Mouse (Mus musculus) induced T-regulatory cell, adult 2 months (primary cell): ENCODE results near the gene Chst12.

Source experiments
- DNase-seq: peaks from one replicate; pipeline ENCODE4 v3.0.0-alpha.2; 2012; ENCODE audit warnings: low read depth

Chst12 gene

DNA sequence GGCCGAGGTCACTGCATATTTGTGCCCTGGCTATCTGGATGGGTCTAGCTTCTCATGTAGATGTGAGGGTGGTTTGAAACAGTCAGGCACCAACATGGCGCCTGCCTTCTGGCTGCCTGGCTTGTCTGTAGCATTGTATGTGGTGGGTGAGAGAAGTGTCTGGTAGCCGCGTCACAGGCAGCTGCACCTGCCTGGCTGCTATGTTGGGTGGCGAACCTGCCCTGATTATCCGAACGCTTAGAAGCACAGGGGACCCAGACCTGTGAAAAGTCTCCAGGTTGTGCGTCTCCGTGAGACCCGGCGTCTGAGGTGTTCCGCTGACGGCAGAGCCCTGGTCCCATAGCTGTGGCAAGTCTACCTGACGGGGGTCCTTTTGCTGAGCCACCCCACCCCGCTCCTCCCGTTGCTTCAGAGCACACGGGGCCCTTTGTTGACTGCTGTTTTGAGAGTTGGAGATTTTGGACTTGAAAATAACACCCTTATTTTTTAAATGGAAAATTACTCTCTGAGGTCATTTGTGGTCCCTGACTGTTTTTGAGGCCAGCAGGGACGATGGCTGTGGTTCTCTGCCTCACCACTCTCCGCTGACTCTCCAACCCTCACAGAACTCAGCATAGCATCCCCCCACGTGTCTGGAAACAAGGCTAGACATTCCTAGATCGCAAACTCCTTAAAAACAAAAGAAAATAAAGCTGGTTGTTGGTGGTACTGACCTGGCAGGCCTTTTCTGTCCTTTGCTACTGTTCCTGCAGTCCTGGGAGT is 12.0 kb downstream of the Chst12 start:
- DNase-seq, result no peak

DNA sequence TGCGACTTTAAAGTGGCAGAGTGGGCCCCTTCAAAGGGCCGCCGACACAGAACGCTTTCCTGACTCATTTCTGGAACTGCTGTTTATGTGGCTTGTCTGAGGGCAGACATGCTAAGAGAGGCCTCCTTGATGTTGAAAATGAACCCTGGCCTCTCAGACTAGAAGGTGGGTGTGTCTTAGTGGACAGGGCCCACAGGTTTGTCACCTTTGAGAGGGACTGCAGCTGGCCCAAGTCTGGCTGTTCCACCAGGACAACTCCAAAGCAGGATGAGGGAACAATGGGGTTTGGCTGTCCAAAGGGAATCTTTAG is 12.5 kb downstream of the Chst12 start:
- peak; percentile 61 for DNase-seq

DNA sequence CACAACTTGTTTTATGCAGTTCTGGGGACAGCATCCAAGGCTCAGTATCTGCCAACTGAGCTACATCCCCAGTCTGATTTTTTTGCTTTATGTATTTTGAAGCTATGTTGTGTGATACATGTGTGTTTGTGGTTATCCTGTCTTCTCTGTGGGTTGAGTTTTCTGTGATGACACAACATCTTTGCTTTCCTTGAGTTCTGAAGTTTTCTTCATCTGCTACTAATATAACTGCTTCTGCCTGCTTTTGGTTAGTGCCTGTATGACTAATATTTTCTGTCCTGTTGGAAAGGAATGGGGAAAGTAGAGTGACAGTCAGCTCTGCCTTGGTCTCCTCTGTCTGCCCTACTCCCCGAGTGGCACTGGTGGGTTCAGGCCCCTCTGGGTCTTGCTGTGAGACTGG is 15.8 kb downstream of the Chst12 start:
- no peak for DNase-seq

DNA sequence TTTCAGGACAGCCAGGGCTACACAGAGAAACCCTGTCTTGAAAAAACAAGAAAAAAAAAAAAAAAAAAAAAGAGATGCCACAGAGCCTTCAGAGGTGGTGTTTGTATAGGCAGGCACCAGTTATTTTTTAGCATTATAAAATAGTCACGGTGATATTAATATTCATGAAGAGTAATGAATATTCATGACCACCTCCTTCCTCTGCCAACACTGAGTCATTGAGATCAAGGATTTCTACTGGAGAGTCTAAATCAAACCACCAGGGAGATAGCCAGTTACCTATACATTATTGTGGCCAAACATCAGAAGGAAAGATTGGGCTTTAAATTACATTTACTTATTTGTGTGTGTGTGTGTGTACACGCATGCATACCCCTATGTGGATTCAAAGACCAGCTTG is 21.4 kb downstream of the Chst12 start:
- DNase-seq, result no peak

DNA sequence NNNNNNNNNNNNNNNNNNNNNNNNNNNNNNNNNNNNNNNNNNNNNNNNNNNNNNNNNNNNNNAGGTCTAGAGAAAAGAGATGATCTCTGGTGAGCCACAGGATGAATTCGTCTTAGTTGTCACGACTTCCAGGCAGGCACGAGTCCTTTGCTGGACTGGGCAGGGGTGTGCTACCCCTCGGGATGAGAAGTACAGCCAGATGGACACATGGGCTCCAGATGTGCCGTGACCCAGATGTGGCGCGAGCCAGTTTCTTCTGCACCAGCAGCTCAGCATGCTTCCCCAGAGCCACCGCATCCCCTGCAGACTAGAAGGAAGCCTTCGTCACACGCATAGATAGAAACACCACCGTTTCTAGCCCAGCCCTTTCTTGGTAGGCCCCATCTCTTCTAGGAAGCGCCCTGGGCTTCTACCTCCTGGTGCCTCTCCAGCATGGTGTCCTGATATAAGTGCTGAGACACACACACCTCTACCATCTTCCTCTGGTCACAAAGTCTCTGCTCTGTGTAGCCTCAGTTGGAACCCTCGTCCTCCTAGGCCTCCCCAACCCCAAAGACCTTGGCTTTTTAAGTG is 32.8 kb downstream of the Chst12 start:
- DNase-seq, result no peak

DNA sequence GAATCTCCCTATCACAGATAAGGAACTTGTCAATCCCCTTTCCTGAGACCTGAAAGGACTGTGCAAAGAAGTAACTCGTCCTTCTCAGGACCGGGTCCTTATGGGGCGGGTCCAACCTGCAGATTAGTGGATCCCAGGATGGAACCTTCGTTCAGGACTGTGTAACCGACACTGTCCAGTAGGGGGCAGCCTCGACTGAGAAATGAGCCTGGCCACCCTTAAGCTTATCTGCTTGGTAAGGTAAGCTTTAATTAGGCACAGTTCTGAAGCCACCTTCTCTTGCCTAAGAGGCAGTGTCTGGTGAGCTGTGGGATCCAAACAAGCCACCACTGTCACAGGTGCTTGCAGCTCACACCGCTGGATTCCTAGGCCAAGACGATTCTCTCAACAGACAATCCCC is 34.8 kb downstream of the Chst12 start:
- DNase-seq, result peak; percentile 92

DNA sequence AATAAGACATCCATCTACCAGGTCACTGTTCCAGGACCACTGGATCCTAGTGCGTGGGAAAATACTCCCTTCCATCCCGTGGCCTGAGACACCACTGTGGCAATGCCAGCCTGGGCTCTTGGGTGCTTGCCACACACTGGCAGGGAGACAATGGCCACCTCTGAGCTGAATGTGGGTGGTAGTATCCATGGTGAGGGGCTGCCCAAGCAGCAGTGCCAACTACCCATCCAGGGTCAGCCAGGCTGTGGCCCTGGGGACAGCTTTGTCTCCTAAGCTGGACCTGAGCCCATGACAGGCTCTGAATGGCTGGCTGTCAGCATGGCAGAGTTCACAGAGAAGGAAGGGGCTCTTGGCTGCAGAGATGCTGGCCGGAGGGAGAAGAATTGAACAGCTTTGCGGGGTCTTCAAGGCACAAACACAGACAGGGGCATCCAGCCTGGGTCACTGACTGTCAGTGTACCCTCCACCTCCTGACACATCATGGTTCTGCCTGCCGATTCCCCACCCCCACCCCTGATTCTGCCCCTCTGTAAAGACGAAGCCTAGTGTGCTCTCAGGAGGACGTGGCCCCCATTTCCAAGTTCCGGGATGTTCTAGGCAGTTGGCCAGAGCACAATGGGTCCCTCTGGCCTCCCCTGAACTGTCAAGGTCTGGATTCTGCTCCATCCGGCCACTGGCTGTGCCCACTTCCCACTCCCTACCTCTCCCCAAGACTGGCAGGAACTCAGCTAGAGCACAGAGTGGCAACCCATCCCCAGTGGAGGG is 37.6 kb downstream of the Chst12 start:
- no peak for DNase-seq

DNA sequence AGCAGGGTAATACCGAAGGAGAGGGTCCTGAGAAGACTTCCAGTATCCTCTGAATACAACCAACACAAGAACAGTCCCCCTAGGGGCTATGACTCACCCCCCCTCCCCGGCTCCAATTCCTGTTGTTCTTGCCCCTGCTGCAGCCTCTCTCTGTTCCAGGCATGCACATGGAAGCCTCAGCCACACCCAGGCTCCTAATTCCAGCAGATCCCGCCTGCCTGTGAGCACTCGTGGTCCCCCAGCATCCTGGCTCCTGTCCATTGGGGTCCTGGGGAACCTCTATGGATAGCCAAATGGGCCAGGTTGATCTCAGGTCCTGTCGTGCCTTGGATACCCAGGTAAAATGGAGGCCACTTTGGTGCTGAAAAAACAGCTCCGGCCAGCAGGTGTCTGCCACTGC is 40.3 kb downstream of the Chst12 start:
- DNase-seq, result no peak

DNA sequence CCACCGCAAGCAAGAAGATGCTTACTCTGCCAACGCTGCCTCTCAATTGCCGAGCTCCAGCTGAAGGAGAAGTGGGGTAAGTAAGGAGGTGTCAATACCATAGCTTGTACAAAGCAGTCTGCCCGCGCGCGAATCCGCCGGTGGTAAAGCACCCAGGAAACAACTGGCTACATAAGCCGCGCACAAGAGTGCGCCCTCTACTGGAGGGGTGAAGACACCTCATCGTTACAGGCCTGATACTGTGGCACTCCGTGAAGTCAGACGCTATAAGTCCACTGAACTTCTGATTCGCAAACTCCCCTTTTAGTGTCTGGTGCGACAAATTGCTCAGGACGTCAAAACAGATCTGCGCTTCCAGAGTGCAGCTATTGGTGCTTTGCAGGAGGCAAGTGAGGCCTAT is 41.0 kb downstream of the Chst12 start:
- DNase-seq, result no peak

DNA sequence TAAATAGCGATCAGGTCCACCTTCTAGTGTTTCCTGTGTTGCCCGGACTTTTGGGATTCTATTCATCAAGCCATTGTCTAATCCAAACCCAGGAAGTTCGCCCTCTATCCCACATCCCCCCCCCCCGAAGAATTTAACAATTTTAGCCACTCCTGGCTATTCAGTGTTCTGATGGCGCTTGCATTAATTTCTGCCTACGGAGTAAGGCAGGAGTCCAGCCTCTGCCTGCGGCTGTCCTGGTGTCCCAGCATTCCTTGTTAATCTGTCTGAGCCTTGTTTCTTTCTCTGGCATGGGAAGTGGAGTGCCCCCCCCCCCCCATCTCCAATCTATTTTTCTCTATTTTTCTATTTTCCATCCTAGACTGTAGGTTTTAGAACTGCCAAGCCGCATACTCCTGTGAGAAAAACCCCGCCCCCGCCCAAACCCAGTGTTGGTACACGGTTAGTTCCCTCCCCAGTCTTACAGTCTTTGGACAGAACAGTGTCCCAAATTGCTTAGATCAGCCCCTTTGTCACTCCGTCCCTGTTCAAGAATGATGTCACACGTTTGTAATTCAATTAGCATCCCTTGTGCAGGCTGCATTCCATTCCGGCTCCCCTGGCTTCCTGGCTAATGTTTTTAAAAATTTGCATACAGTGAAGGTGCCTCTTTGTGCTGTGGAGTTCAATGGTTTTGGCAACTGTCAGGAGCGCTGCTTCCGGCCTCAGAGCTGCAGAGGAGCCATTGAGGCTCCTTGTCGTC is 44.1 kb downstream of the Chst12 start:
- no peak for DNase-seq

DNA sequence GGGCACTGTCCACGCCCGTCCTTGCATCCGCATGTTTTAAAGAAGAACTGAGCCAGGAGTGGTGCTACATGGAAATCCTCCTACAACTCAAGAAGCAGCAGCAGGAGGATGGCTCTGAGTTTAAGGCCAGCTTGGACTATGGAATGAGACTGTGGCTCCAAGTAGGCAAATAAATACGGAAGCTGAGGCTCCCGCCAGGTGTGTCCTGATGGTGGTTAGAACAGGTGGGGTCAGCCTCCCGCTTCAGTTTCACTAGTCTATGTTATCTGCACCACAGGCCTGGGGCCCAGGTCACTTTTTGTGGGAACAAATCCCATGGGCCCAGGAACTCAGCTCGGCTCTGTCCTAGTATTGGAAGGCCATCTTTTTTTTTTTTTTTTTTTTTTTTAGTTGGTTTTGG is 48.4 kb downstream of the Chst12 start:
- DNase-seq, result no peak

DNA sequence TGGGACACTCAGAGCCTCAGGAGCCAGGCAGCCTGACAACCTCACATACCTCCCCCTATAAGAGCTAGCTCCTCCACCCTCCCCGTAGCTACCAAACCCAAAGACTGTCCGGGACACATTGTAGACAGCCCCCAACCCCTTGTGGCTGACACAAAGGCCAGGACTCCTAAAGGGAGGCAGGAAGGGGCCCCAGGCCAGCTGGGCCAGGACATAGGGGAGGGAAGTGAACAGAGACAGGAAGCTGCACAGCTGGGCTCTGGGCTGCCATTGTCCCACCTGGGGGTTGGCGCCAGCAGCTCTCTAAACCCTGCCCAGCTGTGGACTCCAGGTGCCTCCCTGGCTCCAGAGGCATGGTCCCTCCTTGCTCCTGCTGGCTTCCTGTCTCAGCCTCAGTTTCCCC is 51.5 kb downstream of the Chst12 start:
- no peak for DNase-seq

DNA sequence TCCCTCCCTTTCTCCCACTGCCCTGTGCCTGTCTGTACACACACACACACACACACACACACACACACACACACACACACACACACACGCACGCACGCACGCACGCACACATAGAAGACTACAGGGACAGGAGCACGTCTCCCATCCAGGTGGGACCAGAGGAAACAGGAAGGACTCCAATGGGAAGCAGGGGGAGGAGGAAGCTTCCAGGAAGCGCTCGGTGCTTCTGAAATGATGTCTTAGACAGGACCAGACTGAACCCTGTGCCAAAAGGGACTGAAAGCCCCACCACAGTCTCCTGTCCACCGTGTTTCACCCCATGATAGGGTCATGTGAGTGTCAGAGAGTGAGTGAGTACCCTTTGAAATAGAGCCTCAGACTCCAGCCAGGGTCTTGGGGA is 57.3 kb downstream of the Chst12 start:
- DNase-seq, result no peak

DNA sequence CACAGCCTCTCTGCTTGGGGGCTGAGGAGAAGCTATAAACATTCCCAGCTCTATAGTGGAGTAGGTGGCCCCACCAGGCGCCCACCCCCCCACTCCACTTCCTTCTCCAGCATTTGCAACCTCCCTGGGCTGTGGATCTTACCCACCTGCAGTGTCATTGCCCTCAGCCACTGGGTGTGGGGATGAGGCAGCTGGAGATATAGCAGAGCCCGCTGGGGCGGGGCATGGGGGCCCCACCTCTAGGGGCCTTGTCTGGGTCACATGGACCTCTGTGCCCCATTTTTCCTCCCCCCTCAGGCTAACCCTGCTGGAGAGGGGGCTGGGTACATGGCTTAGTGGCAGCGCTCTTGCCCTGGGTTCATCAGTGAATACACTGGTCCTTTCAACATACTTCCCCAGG is 59.5 kb downstream of the Chst12 start, which contains the start of gene Grifin:
Gene Grifin, minus strand, starts transcription at position 176 of the 400 bp plus-strand sequence.
- DNase-seq, result no peak

DNA sequence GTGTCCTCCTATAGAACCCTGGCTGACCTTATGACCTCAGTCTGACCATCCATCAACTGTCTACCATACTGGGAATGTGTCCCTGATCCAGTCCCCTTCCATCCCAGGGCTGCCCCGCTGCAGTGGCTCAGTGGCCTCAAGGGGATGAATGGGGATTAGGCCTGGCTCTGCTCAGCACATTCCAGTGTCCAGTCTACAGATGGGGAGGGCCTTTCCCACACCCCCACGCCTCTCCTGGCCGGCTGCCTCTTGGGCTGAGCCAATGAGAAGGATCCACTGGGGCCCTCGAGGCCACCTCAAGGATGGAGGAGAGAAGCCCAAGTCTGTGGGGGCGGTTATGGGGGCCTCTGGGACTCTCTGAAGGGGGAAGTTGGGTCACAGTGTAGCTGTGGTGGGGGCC is 60.1 kb downstream of the Chst12 start:
- DNase-seq, result no peak

DNA sequence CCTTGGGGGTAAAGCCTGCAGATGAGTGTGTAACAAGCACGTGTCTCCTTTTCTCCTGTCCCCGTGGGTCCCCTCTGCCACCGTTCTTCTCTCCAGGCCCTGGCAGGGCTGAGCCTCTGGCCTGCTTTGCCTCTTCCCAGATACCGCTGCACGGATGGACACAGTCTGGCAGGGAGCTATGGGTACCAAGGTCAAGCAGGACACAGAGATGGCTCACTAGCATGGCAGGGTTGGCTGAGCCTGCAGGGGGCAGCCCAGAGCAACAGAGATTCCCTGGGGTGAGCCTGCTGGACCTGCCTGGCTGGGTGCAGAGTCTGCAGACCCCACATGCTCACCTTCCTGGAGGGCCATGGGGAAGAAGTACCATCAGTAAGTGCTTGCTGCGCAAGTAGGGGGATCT is 60.5 kb downstream of the Chst12 start:
- DNase-seq, result peak; percentile 73

DNA sequence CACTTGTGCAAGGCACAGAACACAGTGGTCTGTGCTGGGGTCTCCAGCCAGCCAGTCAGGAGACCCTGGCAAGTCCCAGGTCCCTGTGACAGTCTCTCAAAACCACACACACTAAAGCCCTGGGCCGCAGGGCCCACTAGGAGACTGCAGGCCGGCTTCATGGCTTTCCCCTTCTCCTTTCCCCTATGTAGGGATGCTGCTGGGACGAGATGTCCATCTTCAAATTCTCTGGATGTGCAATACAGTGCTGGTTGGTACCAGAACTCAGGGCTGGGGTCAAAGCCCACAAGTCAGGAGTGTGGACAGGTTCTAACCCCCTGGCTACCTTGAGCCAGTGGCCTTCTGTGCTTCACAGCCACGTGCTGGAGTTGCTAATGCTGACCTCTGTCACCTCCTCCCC is 60.9 kb downstream of the Chst12 start:
- no peak for DNase-seq

DNA sequence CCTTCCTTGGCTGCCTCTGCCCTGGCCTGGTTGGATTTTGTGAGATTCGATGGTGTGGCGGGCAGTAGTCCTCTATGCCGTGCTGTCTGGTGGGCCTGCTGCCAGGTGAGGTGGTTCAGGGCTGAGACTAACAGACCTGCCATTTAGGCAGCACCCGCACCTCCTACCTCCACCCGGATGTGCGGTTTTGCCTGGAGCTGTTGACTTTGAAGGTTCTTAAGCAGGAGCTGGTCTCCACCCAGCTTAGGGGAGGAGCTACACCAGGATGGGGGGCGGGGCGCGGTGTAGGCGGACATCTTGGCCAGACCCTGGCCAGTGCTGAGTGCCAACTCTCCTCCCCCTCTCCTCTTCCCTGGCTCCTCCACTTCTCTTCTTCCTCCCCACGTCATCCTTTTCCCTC is 62.0 kb downstream of the Chst12 start:
- peak; percentile 93 for DNase-seq

DNA sequence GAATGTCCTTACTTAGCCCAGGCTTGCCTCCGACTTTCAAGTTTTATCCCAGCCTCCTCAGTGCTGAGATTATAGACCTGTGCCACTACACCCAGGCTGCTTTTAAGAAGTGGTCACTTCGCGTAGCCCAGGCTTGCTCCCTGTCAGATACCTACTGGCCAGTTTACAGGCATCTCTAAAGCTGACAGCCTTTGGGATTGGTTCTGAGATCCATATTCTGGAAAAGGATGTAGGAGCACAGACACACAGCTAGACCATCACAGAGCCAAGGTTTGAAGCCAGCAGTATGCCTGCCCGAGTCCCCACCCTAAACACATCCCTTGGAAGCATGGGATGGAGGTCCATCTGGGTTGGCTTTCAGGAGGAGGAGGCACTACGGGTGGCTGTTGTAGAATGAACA is 62.4 kb downstream of the Chst12 start:
- DNase-seq, result no peak

DNA sequence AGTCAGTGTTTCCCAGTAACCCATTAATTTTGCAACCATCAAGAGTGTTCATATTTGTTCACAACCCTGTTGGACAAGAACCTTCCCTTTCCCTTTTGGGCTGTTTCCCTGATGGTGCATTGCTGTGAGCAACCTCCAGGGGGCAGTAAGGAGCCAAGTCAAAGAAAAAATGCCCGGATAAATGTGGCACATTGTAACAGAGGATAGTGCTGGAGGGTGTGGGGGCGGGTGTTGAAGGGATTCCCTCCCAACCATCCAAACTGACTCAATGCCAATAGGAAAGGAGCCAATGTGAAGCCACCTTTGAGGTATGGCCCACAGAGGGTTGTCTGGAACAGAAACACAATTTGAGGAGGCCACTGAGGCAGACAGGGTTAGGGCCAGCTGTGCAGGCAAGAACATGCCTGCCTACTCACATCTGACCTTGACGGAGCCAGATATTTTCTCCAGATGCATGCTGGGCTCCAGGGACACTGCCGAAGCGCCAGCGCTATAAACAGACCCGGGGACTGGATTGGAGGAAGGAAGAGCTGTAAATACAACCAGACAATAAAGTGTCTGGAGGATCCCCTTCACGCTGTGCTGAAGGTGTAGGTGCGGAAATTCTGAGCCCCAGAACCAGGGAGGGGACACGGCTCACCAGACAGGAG is 63.1 kb downstream of the Chst12 start:
- peak; percentile 90 for DNase-seq

DNA sequence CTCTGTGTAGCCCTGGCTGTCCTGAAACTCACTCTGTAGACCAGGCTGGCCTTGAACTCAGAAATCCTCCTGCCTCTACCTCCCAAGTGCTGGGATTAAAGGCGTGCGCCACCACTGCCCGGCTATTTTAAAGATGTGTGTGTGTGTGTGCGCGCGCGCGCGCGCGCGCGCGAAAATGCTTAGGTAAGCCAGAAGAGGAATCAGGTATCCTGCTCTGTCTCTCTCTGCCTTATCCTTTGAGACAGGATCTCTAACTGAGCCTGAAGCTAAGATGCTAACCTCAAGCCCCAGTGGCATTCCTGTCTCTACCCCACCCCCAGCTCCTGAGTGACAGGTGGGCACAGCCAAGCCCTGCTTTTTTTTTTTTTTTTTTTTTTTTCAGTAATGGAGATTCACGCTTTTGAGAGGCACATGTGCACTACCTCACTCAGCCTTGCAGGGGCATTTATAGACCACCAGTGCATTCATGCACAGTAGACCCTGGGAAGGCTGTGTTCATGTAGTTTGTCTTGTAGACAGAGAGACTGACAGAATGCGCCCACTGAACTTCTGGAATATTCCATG is 63.8 kb downstream of the Chst12 start:
- DNase-seq, result no peak
